Comparison of ENCODE assay signal across 8 mouse cellular contexts in the genomic region with DNA sequence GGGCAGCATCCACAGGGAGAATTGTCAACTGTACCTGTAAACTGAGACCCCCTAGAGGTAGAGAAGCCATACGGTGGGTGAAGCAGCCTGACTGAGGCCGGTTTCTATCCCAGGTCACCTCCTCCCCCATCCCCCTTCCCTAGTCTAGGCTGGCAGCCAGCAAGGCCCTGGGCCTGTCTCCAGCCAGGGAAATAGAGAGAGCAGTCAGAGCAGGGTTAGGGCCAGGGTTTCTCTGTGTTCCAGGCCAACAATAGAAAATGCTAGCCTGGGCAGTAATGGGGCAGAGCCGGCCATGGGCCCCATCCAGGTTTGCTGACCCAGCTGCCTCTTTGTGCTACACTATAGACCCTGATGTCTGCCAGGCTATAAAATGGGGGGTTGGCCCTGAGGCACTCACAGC. TPM values are rescaled to one million over a fixed set of nuclear protein-coding genes. Genes with fewer than 3 reads are reported as not detected.
DNase-seq lines count a peak whose midpoint lies in the region; ATAC-seq and TF ChIP-seq lines count a peak whose summit lies in the region.

A gene (plus strand): TSS at position 390 of the 400 bp plus-strand sequence.

- no peak within 1 kb of the TSS; the same call in 1 of the 2 replicates for H3K9ac ChIP-seq in lung, embryonic 14.5 days

- no peak for TF ChIP-seq CTCF in lung, embryonic 14.5 days (IDR thresholded peaks at IDR 0.05; ENCODE audit: low read depth)
- no peak for TF ChIP-seq CTCF in brain, embryonic 14.5 days (IDR thresholded peaks at IDR 0.05; ENCODE audit: borderline replicate concordance, extremely low read depth, insufficient read depth, insufficient read length)
- TF ChIP-seq CTCF in olfactory bulb, adult 2 months (IDR thresholded peaks at IDR 0.05; ENCODE audit: insufficient read depth, low read depth, low read length), result no peak

- DNase-seq in lung, embryonic 14.5 days, result no peak
- DNase-seq in lung, postnatal 25 days (ENCODE audit: low spot score), result no peak
- DNase-seq in brain, embryonic 14.5 days (ENCODE audit: low read depth), result peak; percentile 56
- peak; percentile 89 for DNase-seq in gastrocnemius, adult 18-20 months (ENCODE audit: low spot score)
- peak; percentile 70 for DNase-seq in kidney, postnatal 10 days
- no peak for DNase-seq in thymus, postnatal 14 days

- H3K9me3 ChIP-seq in lung, embryonic 14.5 days (ENCODE audit: low read depth, low read length), result no peaks in the 10 kb centered on the region

- H3K4me3 ChIP-seq in lung, embryonic 14.5 days (ENCODE audit: low read depth, low read length), result no peak within 1 kb of the TSS
- H3K4me3 ChIP-seq in olfactory bulb, adult 2 months (ENCODE audit: insufficient read depth, low read depth, low read length), result no peak within 1 kb of the TSS

- TF ChIP-seq POLR2A in brain, embryonic 14.5 days (IDR thresholded peaks at IDR 0.05; ENCODE audit: borderline replicate concordance, extremely low read depth, insufficient read depth, insufficient read length, poor library complexity, severe bottlenecking), result no peak
- TF ChIP-seq POLR2A in olfactory bulb, adult 2 months (IDR thresholded peaks at IDR 0.05; ENCODE audit: insufficient read depth, low read depth, low read length), result no peak

- 0 out of 2 replicates have a peak, but pooled peaks have one; percentile 28 for ATAC-seq in lung, embryonic 14.5 days (ENCODE audit: insufficient read depth)
- no peak for ATAC-seq in CD4-positive, CD25-positive, alpha-beta regulatory T cell, adult 4 months

- no peaks in the 10 kb centered on the region; the same call in 1 of the 2 replicates for H3K4me1 ChIP-seq in lung, embryonic 14.5 days (ENCODE audit: insufficient read depth)
- H3K4me1 ChIP-seq in olfactory bulb, adult 2 months (ENCODE audit: control insufficient read depth, insufficient read depth, low read length), result peaks cover 27% of the 10 kb centered on the region

- WGBS in lung, embryonic 14.5 days, result 54% methylated on average over 3 of the region's 3 CpGs
- 42% methylated on average over 3 of the region's 3 CpGs for WGBS in olfactory bulb, adult 2 months

- H3K27me3 ChIP-seq in lung, embryonic 14.5 days (ENCODE audit: insufficient read depth, low read length), result no peaks in the 10 kb centered on the region

- H3K4me2 ChIP-seq in lung, embryonic 14.5 days, result no peak within 1 kb of the TSS

- no peaks in the 10 kb centered on the region for H3K36me3 ChIP-seq in lung, embryonic 14.5 days (ENCODE audit: insufficient read depth)

- no peak within 1 kb of the TSS for H3K27ac ChIP-seq in lung, embryonic 14.5 days (ENCODE audit: low read depth)
- peak within 1 kb of the TSS; percentile 69 for H3K27ac ChIP-seq in olfactory bulb, adult 2 months (ENCODE audit: insufficient read depth, low read depth, low read length)

RNA-seq across cellular contexts. Expression of the gene that starts here (rescaled TPM):
- polyA plus RNA-seq in lung, embryonic 14.5 days (2014; fragmentation: Nextera tagmentation; extraction: Ambion mirVana), result 2.0 TPM in 2 replicates
- 1.1 and 1.6 TPM in 2 replicates for polyA plus RNA-seq in brain, embryonic 14.5 days (2012; rRNA removed)
- total RNA-seq in gastrocnemius, adult 18-20 months (2021), result 1 to 10 TPM; 1.2 to 1.9 TPM
- polyA plus RNA-seq in olfactory bulb, adult 2 months (2012; ENCODE audit: insufficient read depth, insufficient read length, low replicate concordance, missing spikeins), result not detected in 2 replicates
- polyA plus RNA-seq in CD4-positive, CD25-positive, alpha-beta regulatory T cell, adult 4 months (2017; shearing (Covaris generic)), result not detected

Comparison
In these comparisons a context has a peak if more than half of its experiments do, and no peak if none do; other contexts are left out.
1. DNase-seq: peak in brain, embryonic 14.5 days (single experiment), gastrocnemius, adult 18-20 months (single experiment) and kidney, postnatal 10 days (single experiment); none in lung, embryonic 14.5 days (single experiment), lung, postnatal 25 days (single experiment) and thymus, postnatal 14 days (single experiment).